Mouse (Mus musculus): Measurements from ENCODE around the gene Scrn2.

DNA sequence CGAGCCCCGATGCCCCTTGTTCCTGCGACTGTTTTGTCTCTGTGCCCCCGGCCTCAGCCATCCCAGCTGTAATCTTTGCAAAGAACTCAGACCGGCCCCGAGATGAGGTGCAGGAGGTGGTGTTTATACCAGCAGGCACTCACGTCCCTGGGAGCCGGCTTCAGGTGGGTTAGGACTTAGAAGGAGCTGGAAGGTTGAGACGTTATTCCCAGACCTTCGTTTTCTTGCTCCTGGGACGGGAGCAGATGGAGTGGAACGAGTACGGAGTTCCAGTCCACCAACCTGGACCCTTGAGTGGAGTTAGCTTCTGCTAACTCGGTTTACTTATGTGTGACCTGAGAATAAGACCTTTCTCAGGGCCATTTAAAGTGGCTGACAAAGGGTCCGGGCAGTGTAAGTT is 688 bp downstream of the Scrn2 start:
- TF ChIP-seq CTCF (conservative IDR thresholded peaks at IDR 0.05; ENCODE audit: low read length) (no peak), POU5F1 (IDR thresholded peaks at IDR 0.05; ENCODE audit: borderline replicate concordance, low read length) (no peak)
